Mouse (Mus musculus): Measurements from ENCODE around the gene Ecd.
"Not testable (repeated sequence)": the region's sequence is repeated elsewhere in the genome, so short reads cannot be mapped to it uniquely, and the experiment has no call there.

Ecd gene

GRCm38 (mm10) chr14:20328474-20328873, 19.4 kb downstream of the Ecd start:
- DNase-seq (ENCODE audit: low spot score in 2 of 2), result no peak

GRCm38 (mm10) chr14:20324196-20324595, 23.7 kb downstream of the Ecd start:
- no peak for DNase-seq (ENCODE audit: low spot score in 2 of 2)

- DNase-seq (ENCODE audit: low spot score in 2 of 2), result peak; percentile 21 to 50
These were observed 28.5 kb downstream of the Ecd start for GRCm38 (mm10) chr14:20319420-20319819.

GRCm38 (mm10) chr14:20315137-20315536, 32.8 kb downstream of the Ecd start:
- DNase-seq (ENCODE audit: low spot score in 2 of 2), result no peak

- not testable (repeated sequence) for DNase-seq (ENCODE audit: low spot score in 2 of 2)
These were observed 42.8 kb downstream of the Ecd start for GRCm38 (mm10) chr14:20305085-20305484.

GRCm38 (mm10) chr14:20298131-20298530, 49.8 kb downstream of the Ecd start:
- no peak for DNase-seq (ENCODE audit: low spot score in 2 of 2)

- no peak for DNase-seq (ENCODE audit: low spot score in 2 of 2)
These were observed 50.3 kb downstream of the Ecd start for GRCm38 (mm10) chr14:20297616-20298015.

- no peak for DNase-seq (ENCODE audit: low spot score in 2 of 2)
These were observed 53.0 kb downstream of the Ecd start for GRCm38 (mm10) chr14:20294947-20295346.

- peak; percentile 78 to 92 for DNase-seq (ENCODE audit: low spot score in 2 of 2)
These were observed 53.6 kb downstream of the Ecd start, which contains the start of gene Nudt13 for GRCm38 (mm10) chr14:20294117-20294892. Nudt13 (plus strand) TSS chr14:20294697.

GRCm38 (mm10) chr14:20291391-20291790, 56.5 kb downstream of the Ecd start:
- no peak for DNase-seq (ENCODE audit: low spot score in 2 of 2)

Measured in frontal cortex, postnatal 36 days (tissue).